Comparison of ENCODE assay signal across 8 mouse cellular contexts in the genomic region with DNA sequence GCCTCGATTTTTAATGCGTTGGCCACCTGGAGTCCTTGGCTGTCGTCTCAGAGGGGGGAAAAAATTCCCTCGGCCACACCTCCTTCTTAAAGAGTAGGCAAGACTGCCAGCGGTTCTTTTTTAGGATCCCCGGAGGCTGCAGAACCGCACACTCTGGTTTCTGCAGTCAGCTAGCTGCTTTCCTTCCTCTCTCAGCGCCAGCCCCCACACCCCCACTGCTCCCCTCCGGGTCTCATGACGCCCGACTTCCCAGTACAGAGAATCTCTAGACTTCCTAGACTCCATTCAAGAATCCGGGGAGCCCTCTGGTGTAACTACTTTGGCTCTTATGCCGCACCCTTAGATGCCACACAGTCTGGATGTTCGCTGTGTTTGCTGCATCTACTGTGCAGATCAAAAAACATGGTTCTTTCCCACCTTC. TPM values are rescaled to one million over a fixed set of nuclear protein-coding genes. Genes with fewer than 3 reads are reported as not detected.
DNase-seq lines count a peak whose midpoint lies in the region; ATAC-seq lines count a peak whose summit lies in the region.
"Had no signal": no experiment of that assay in that cellular context is flagged by ENCODE, and none has a peak within 500 bp of the region (broad histone marks: within the 10 kb centered on the region; RNA-seq: fewer than 3 reads in every experiment).

No protein-coding gene starts in this region.

- peak; percentile 58 for ATAC-seq in frontal cortex, adult (ENCODE audit: low TSS enrichment)
- no peak for ATAC-seq in limb, embryonic 11.5 days (ENCODE audit: insufficient number of reproducible peaks, low FRiP score, low TSS enrichment, low read depth)

- intact Hi-C loops in heart, postnatal 25 days (cut with DNase I): no loop called here

- H3K4me1 ChIP-seq in limb, embryonic 11.5 days (ENCODE audit: control insufficient read depth, insufficient read depth, low read length): no peaks in the 10 kb centered on the region; the same call in 1 of the 2 replicates

- H3K9me3 ChIP-seq in limb, embryonic 11.5 days (ENCODE audit: control insufficient read depth, low read length): no peaks in the 10 kb centered on the region
- H3K9me3 ChIP-seq: stomach, embryonic 15.5 days had no signal

- H3K4me2 ChIP-seq in limb, embryonic 11.5 days (ENCODE audit: low read depth, severe bottlenecking): no peak overlapping the region

- no peak overlapping the region for H3K4me3 ChIP-seq in limb, embryonic 11.5 days (ENCODE audit: low read depth, low read length)

- H3K9ac ChIP-seq in limb, embryonic 11.5 days (ENCODE audit: low read length): no peak overlapping the region
- H3K9ac ChIP-seq: stomach, embryonic 15.5 days had no signal

- 4% methylated on average over 14 of the region's 14 CpGs for WGBS in limb, embryonic 11.5 days

- no peak overlapping the region for H3K27ac ChIP-seq in limb, embryonic 11.5 days (replicated peaks; ENCODE audit: low read depth, low read length)
- H3K27ac ChIP-seq: stomach, embryonic 15.5 days had no signal

- peaks cover 47% of the 10 kb centered on the region for H3K27me3 ChIP-seq in limb, embryonic 11.5 days (ENCODE audit: control insufficient read depth, insufficient read depth, low read length)

- DNase-seq in cerebellum, postnatal 36 days: peak; percentile 46 to 63
- DNase-seq in limb, embryonic 11.5 days (ENCODE audit: low spot score): peak; percentile 21
- peak; percentile 66 to 67 for DNase-seq in right cerebral cortex, postnatal 10 days (ENCODE audit: low spot score in 2 of 2)
- no peak for DNase-seq in liver
- DNase-seq in heart, postnatal 4 days: no peak
- no peak for DNase-seq in heart, postnatal 25 days (ENCODE audit: low spot score)

- H3K36me3 ChIP-seq in limb, embryonic 11.5 days (ENCODE audit: control insufficient read depth, insufficient read depth, low read length): no peaks in the 10 kb centered on the region
- H3K36me3 ChIP-seq: stomach, embryonic 15.5 days had no signal

RNA-seq across cellular contexts. Expression of a gene that starts 0.4 kb away (rescaled TPM):
- 0.08 TPM in 1 of 2 replicates, not detected in the other for polyA plus RNA-seq in limb, embryonic 11.5 days (2014; fragmentation: Nextera tagmentation; extraction: Ambion mirVana)
- total RNA-seq in heart, postnatal 4 days (2021): not detected
- not detected for total RNA-seq in heart, postnatal 25 days (2021)

Comparison
In these comparisons a context has a peak if more than half of its experiments do, and no peak if none do; other contexts are left out.
1. DNase-seq: peak in cerebellum, postnatal 36 days (2 of 2), limb, embryonic 11.5 days (single experiment) and right cerebral cortex, postnatal 10 days (2 of 2); none in liver (single experiment), heart, postnatal 4 days (single experiment) and heart, postnatal 25 days (single experiment).